Mouse (Mus musculus) bone marrow, adult 2 months (tissue): ENCODE results near the gene Ptpre.

ENCODE experiments used
- CTCF ChIP-seq: fragments of 200-500 bp; IDR thresholded peaks from 2 replicates; pipeline ENCODE4 v1.5.1; 2011; ENCODE audit warnings: low read length, control low read depth; ENCODE audit not compliant: control insufficient read depth, insufficient read depth
- POLR2A ChIP-seq: fragments of 200-500 bp; IDR thresholded peaks from 2 replicates; pipeline ENCODE4 v1.6.1; 2011; ENCODE audit warnings: low read depth, mild to moderate bottlenecking, control low read depth, low read length, borderline replicate concordance; ENCODE audit not compliant: control insufficient read depth

GRCm38 (mm10) chr7:135511723-135512122 lies 25.6 kb upstream of the Ptpre start:
- TF ChIP-seq CTCF (no peak), POLR2A (no peak)
